Mouse (Mus musculus) MEL (cell line): ENCODE measurements around the gene Phf5a.

Source experiments
- CHD1 ChIP-seq: IDR thresholded peaks from 2 replicates; pipeline ENCODE4 v1.6.1; 2012; ENCODE audit warnings: low read depth, mild to moderate bottlenecking, inconsistent platforms, low read length, improper control_type of control experiment
- CTCF ChIP-seq, 3 experiments: IDR thresholded peaks in 2 of 3; conservative IDR thresholded peaks in 1 of 3; 2 replicates each; pipeline ENCODE4 v1.5.1; 2011 to 2012; ENCODE audit warnings: low read length in 3 of 3, low read depth in 2 of 3, mild to moderate bottlenecking in 2 of 3, improper control_type of control experiment in 1 of 3, inconsistent platforms in 1 of 3, mixed read lengths in 1 of 3, moderate library complexity in 1 of 3; ENCODE audit not compliant: control insufficient read depth in 1 of 3, insufficient read depth in 1 of 3, poor library complexity in 1 of 3, severe bottlenecking in 1 of 3
- ELF1 ChIP-seq: IDR thresholded peaks from 2 replicates; pipeline ENCODE4 v1.6.1; 2014; ENCODE audit warnings: low read depth, mild to moderate bottlenecking, inconsistent platforms, low read length, improper control_type of control experiment, moderate library complexity
- EP300 ChIP-seq, 2 experiments: IDR thresholded peaks; 2 replicates each; pipeline ENCODE4 v1.6.1; 2011; ENCODE audit warnings: improper control_type of control experiment in 2 of 2, low read length in 2 of 2, low read depth in 1 of 2, mild to moderate bottlenecking in 1 of 2
- MAZ ChIP-seq: IDR thresholded peaks from 2 replicates; pipeline ENCODE4 v1.6.1; 2012; ENCODE audit warnings: low read depth, mild to moderate bottlenecking, inconsistent platforms, low read length, improper control_type of control experiment
- MYB ChIP-seq: IDR thresholded peaks from 2 replicates; pipeline ENCODE4 v1.6.1; 2011; ENCODE audit warnings: mild to moderate bottlenecking, low read depth, low read length, improper control_type of control experiment
- POLR2A ChIP-seq, 2 experiments: IDR thresholded peaks; 2 replicates each; pipeline ENCODE4 v1.6.1; 2011 to 2012; ENCODE audit warnings: low read length in 2 of 2, mild to moderate bottlenecking in 2 of 2, control low read depth in 1 of 2, improper control_type of control experiment in 1 of 2, low read depth in 1 of 2, moderate library complexity in 1 of 2; ENCODE audit not compliant: control insufficient read depth in 1 of 2, insufficient read depth in 1 of 2, poor library complexity in 1 of 2
- TAL1 ChIP-seq: IDR thresholded peaks from 2 replicates; pipeline ENCODE4 v1.6.1; 2012; ENCODE audit warnings: mild to moderate bottlenecking, inconsistent platforms, low read length, moderate library complexity, mixed read lengths
- TBP ChIP-seq: IDR thresholded peaks from 2 replicates; pipeline ENCODE4 v1.8.0; 2011; ENCODE audit warnings: low read depth, low read length, improper control_type of control experiment
- ZKSCAN1 ChIP-seq: IDR thresholded peaks from 2 replicates; pipeline ENCODE4 v1.6.1; 2012; ENCODE audit warnings: low read depth, mild to moderate bottlenecking, inconsistent platforms, low read length, improper control_type of control experiment, moderate library complexity
- ZNF384 ChIP-seq: IDR thresholded peaks from 2 replicates; pipeline ENCODE4 v1.6.1; 2012; ENCODE audit warnings: low read depth, mild to moderate bottlenecking, inconsistent platforms, low read length, improper control_type of control experiment

- TF ChIP-seq CTCF (IDR thresholded peaks at IDR 0.05 in 2 of 3, conservative IDR thresholded peaks at IDR 0.05 in 1 of 3; ENCODE audit: control insufficient read depth in 1 of 3, insufficient read depth in 1 of 3, low read depth in 2 of 3, low read length in 3 of 3, poor library complexity in 1 of 3, severe bottlenecking in 1 of 3) (no peak), TAL1 (no peak), MAZ (no peak), POLR2A (IDR thresholded peaks at IDR 0.05; ENCODE audit: control insufficient read depth in 1 of 2, insufficient read depth in 1 of 2, low read depth in 1 of 2, low read length in 2 of 2, poor library complexity in 1 of 2) (no peak), EP300 (IDR thresholded peaks at IDR 0.05; ENCODE audit: low read depth in 1 of 2, low read length in 2 of 2) (no peak), CHD1 (no peak), ELF1 (no peak), ZKSCAN1 (no peak), ZNF384 (no peak), MYB (no peak), TBP (no peak)
Measured at GRCm38 (mm10) chr15:81857724-81858116, 14.0 kb downstream of the Phf5a start.
